Mouse (Mus musculus) forelimb bud, embryonic 11.5 days (tissue): ENCODE data around the gene 2610002M06Rik.

Source experiments
- DNase-seq: peaks from one replicate; pipeline ENCODE4 v3.0.0-alpha.2; 2012; ENCODE audit warnings: low read depth, low spot score

The 2610002M06Rik gene

GRCm38 (mm10) chrX:107816218-107816554 lies at the start of gene 2610002M06Rik:
Gene 2610002M06Rik (minus strand): TSS chrX:107816334.
- peak; percentile 84 for DNase-seq

- DNase-seq = peak; percentile 10
These were observed 42.0 kb upstream of the 2610002M06Rik start for GRCm38 (mm10) chrX:107858165-107858564.

GRCm38 (mm10) chrX:107816726-107817125 lies 592 bp upstream of the 2610002M06Rik start:
- DNase-seq = no peak

GRCm38 (mm10) chrX:107815502-107816217 lies 474 bp downstream of the 2610002M06Rik start:
- DNase-seq = no peak

GRCm38 (mm10) chrX:107812120-107812519 lies 4.0 kb downstream of the 2610002M06Rik start:
- no peak for DNase-seq

- DNase-seq = no peak
These were observed 19.2 kb downstream of the 2610002M06Rik start for GRCm38 (mm10) chrX:107796919-107797318.

- no peak for DNase-seq
These were observed 20.3 kb downstream of the 2610002M06Rik start for GRCm38 (mm10) chrX:107795785-107796184.

GRCm38 (mm10) chrX:107792290-107792689 lies 23.8 kb downstream of the 2610002M06Rik start, which contains the start of gene Tent5d:
Gene Tent5d (plus strand): TSS chrX:107792590.
- no peak for DNase-seq

- no peak for DNase-seq
These were observed 25.2 kb downstream of the 2610002M06Rik start for GRCm38 (mm10) chrX:107790750-107791493.

- DNase-seq = no peak
These were observed 26.0 kb downstream of the 2610002M06Rik start for GRCm38 (mm10) chrX:107790136-107790535.

- peak; percentile 3 for DNase-seq
These were observed 48.2 kb downstream of the 2610002M06Rik start for GRCm38 (mm10) chrX:107767896-107768295.
